Mouse (Mus musculus) kidney, postnatal 14 days (tissue): ENCODE measurements around the gene Olfr1507.

Source experiments
- DNase-seq: peaks from one replicate; pipeline ENCODE4 v3.0.0; 2022; ENCODE audit warnings: mixed read lengths

The Olfr1507 gene

GRCm38 (mm10) chr14:52495516-52495915, at the start of gene Olfr1507:
Gene Olfr1507, minus strand, starts transcription at chr14:52495749.
- no peak for DNase-seq

DNA sequence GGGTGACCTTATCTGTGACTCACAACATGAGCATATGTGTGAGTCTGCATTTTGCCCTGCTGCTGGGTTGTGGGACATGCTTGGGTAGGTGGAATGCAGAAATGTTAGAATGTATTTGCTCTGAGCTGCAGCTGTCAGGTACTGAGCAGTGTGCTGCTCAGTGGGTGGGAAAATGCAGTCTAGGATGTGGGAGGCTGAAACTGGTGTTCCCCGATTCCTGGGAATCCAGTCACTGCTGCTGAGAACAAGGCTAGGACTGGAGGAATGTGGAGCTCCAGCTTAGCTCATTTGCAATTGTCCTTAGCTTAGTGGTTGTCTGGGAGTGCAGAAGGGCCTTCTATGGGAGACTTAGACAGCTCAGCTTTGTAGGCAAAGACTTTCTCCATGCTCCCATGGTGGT, 37.8 kb upstream of the Olfr1507 start:
- DNase-seq: no peak

DNA sequence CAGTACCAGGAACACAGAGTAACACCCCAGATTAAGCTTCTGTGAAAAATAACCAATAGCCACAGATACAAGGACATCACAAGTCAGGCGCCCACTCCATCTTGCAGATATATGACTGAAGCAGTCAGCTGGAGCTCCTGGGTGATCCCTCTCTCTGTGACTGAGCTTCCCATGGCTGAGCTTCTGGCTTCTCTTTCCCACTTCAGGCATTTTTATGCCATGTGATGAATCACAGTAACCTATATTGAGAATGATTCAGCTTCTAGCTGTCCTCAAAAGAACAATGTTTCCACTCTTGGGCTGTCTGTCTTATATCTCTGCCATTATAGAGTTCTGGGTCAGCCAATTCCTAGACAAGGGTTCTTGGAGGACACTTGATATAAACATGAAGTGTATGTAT, 29.4 kb upstream of the Olfr1507 start:
- DNase-seq: no peak

DNA sequence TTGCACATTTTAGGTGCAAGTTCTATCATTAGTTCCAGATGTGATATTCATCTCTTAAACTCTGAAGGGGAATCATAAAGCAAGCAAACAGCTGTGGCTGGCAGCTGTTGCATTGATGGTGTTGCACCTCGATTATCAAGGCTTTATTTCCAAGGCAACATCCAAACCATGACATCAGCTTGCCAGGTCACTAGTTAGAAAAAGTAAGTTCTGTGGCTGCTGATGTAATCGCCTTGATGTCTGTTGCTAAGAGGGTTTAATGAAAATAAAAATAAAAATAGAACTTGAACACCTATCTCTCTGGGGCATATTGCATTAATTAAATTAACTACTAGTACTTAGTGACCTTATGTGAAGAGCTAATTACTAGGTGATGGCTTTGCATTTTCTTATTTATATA, 28.2 kb downstream of the Olfr1507 start, which contains the start of gene Olfr1508:
Olfr1508 (minus strand) TSS at position 101 of the 400 bp plus-strand sequence.
- no peak for DNase-seq

- DNase-seq: no peak
Observed at GRCm38 (mm10) chr14:52465738-52466137, 29.8 kb downstream of the Olfr1507 start.

DNA sequence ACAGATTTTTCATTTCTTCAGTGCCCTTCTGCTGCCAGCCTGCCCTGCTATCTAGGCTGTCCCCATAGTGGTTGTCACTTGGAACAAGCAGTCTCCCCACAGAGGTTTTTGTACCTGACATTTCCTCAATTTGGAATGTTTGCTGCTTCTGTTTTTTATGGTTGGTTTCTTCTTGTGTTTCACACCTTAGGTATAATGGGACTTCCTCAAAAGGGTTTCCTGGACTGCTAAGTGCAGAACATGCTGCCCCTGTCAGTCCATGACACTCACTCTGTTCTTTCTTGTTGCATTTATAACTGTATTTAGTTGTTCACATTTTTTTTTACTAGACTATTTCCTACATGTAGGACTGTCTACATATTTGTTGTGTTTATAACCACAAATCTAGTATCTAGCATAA, 33.6 kb downstream of the Olfr1507 start:
- DNase-seq: no peak

DNA sequence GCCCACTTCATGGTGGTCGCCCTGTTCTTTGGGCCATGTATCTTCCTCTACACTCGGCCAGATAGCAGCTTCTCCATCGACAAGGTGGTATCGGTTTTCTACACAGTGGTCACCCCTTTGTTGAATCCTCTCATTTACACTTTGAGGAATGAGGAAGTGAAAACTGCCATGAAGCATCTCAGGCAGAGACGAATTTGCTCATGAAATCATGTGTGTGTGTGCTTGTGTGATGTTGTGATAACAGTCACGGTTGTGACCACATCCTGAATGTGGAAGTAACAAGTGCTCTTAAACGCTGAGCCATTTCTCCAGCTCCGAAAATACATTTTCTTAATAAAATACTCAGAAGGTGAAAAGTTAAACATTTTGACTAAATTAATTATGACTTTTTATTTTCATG, 44.4 kb downstream of the Olfr1507 start:
- no peak for DNase-seq

- no peak for DNase-seq
Observed at GRCm38 (mm10) chr14:52442690-52443089, 52.9 kb downstream of the Olfr1507 start, which contains the start of gene Olfr1509. Gene Olfr1509, plus strand, starts transcription at chr14:52442990.
